Mouse (Mus musculus) cerebellum, postnatal 4 days (tissue): ENCODE results near the gene Olfr1423.
"Not testable (repeated sequence)": the region's sequence is repeated elsewhere in the genome, so short reads cannot be mapped to it uniquely, and the experiment has no call there.

Source experiments
- DNase-seq, 2 experiments: peaks; one replicate each; pipeline ENCODE4 v3.0.0; 2022; ENCODE audit warnings: low spot score in 2 of 2, mixed read lengths in 1 of 2

Gene Olfr1423

DNA sequence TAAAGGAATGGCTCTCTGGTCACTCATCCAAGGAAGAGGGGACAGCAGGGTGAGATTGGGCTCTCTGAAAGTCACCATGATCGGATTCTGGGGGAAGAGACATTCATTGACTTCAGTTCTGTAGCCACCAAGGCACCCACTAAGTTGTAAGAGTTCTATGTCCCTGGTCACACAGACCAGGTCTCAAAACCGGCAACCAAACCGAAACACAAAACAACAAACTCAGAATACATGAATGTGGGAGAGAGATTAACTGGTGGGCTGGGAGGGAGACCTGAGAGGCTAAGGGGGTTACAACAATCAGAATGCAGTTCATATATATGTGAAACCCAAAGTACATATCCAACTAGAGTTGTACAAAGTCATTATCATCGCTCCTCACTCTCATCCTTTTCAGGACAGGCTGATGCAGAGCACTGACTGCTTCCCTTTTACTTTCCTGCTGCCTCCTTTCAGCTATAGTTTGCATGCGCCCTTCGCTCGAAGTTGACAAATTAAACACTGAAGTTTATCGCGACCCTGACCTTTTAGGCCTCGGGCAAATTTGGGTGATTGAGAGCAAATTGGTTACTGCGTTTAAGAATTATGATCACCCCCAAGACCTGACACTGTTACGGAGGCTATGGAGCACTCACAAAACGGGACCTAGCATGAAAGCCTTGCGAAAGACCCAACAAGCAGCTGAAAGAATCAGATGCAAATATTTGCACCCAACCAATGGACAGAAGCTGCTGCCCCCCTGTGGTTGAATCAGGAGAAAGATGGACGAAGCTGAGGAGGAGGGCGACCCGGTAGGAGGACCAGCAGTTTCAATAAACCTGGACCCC, 33.8 kb downstream of the Olfr1423 start:
- DNase-seq, result no peak

DNA sequence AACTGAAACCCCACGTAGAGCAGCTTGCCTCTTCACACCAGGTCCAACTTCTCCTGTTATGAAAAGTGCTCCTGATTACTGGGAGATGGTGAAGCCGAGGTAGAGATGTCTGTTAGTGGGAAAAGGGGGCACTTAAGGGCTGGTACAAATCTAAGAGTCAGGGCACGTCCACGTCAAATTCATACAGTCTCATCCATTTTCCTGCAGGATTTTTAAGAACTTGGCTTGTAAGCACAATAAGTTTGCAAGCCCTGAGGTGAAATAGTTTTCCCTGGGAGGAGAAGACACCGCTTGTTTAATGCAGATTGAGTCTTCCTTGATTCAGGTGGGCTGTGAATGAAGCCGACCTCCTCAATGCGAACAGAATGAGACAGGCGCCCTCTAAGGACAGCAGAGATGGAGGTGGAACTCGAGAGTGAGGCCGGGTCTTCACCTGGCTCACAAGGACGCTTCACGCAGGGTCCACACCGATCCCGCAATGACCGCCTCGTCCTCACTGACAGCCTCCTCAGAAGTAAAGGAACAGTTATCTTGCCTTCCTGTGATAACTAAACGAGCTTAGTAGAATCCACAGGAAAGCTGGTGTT, 34.7 kb downstream of the Olfr1423 start:
- no peak for DNase-seq

DNA sequence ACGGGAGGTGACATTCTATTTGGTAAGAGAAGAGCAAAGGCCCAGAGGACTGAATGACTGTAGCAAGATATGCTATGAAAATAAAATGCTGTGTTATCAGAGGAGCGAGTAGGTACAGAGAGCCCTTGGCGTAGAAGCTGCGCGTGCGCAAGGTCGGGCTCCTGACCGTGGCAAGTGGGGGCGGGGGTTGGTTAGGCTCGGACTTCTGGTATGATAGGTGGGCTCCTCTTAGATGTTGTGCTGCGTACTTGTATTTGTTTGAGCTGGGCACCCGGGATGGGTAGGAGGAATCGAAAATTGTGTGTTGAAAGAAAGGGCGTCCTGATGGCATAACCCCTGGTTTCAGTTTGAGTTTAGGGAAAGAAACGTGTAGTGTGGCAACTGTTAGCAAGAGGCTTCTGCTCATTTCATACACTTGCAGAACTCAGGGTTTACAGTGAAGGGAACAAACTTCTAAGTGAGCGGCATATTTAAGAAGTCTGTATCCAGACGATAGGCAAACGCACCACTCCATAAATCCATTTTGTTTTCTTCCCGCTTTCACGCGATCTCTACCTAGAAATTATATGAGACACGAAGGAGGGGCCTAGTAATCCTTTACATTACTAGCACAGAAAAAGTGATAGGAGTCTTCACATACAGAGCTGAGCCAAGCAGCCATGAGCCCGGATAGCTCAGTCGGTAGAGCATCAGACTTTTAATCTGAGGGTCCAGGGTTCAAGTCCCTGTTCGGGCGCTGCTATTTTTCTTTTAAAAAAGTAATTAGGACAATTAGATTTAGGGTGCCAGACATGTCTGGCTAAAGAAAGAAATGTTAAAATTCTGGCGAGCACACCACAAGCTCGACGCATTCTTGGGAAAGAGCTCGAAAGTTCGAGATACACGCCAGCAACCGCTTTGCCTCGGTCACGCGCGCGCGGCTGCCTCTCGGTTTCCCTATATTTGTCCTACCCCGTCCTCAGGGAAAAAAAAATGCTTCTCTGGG, 35.4 kb downstream of the Olfr1423 start:
- peak; percentile 83 to 87 for DNase-seq

DNA sequence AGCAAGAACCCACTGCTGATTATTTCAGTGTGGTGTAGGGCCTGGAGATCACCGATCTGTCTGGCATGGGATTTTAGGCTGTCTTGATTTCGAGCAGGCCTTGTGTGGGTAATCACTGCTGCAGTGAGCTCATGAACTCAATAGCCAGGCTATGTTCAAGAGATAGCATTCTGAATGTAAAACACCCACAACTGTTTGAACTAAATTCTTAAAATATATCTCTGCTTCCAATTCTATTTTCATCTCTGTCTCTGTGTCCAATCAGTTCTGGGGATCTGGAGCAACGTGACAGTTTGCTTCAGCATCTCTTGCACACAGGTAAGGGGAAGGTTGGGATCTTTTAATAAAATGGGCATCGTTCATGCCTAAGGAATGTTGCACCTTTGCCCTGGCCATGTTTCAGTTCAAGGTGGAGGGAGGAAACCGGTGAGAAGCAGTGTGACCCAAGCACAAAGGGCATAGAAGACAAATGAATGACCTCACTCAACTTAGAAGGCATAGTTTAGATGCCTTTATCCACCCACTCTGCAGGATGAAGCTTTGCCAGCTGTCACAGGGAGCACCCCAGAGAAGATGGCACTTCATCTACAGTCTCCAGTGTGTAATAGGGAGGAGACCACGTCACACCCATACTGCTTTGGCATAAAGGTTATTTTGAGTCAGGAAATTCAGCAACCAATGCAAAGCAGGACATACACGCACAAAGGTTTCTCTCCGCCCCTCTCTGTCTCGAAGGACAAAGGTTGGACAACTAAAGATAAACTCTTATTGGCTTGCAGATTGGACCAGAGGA, 36.7 kb downstream of the Olfr1423 start:
- DNase-seq, result no peak

DNA sequence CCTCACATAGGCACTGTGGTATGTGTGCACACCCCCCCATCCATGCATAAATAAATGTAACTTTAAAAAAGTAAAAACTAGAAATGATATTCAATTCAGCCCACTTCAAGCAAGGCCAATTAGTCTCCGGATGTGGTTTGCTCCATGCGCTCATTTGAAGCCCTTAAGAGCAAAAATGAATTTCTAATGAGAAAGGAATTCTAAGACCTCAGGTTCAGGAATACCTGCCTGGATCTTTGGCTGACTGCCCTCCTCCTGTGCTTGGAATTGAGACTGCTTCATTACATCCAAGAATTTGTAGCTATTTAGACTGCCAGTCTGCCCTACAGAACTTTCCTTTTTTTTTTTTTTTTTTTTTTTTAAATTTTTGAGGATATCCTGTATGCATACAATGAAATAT, 37.5 kb downstream of the Olfr1423 start:
- no peak for DNase-seq

DNA sequence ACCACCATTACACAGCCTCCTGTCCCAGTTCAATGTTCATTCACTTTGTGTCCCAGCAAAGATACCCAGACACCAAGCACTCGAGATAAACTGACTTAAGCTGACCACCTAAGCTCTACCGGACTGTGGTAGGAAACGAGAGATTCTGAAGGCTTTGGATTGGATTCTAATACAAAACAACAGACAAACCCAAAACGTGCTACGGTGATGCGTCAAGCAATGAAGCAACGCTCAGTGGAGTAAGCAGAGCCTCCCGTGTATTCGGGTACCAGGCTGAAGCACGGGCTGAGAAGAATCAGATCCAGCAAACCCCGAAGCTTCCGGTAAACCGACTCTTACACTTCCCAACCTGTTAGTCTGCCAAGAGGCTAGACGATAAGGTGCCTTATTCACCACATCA, 38.3 kb downstream of the Olfr1423 start:
- DNase-seq, result no peak

DNA sequence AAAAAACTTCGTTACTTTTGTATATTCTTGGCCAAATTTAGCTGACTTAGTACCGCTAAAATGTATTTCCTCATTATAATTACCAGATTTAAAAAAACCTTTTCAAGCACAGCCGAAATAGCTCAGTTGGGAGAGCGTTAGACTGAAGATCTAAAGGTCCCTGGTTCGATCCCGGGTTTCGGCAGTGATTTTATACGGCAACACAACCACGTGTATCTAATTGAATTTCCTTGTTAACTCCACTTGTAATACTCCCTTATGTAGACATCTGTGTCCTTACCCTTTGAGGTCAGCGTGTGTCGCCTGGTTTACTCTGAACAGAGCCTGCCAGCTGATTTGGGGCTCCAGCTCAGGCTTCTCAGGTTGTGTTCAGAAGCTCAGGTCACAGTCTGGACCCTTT, 39.0 kb downstream of the Olfr1423 start:
- peak in 1 of 2 experiments; percentile 57 for DNase-seq

DNA sequence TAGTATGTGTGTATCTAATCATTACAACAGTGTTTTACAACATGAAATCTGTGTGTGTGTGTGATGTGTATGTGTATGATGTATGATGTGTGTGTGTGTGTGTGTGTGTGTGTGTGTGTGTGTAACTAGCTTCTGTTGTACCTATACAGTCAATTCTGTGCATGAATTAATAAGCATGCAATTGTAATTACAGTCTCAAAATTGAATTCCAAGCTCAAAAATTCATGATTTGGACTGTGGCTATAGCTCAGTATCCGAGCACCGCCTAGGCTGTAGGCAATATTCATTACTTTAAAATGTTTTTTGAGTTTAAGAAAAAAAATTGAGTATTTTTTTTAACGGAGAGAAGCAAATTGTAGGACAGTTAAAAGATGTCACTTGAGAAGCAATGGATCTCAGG, 39.4 kb downstream of the Olfr1423 start:
- DNase-seq, result no peak

DNA sequence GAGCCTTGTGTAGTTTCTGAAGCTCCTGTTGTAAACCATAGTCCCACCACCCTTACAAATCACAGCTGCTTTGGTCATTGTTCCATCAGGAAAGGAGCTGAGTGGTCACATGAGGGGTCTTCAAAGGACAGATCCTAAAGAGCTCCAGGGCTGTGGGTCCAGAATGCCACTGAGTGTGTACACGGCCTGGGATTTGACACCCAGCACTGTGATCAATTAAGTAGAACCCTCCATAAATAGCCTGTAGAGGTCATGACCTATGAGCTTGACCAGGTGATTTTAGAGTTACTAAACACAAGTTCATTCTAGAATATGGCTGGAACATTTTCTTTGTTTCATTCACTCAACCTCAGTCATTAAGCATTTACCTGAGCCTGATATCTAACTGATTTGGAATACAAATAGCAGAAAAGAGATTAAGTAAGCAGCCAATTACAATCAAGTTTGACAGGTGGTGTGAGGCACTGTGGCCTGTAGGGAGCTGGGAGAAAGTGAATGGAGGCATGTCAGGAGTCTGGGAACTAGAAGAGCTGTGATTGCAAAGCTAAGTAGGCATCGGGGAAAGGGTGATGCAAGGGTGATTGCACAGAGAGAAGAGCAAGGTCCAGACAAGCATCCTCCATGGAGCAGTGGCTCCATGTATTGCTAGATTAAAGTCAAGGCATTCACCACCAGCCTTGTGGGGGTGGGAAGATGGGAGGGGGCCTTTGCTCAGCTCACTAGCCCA, 45.2 kb downstream of the Olfr1423 start:
- no peak for DNase-seq

DNA sequence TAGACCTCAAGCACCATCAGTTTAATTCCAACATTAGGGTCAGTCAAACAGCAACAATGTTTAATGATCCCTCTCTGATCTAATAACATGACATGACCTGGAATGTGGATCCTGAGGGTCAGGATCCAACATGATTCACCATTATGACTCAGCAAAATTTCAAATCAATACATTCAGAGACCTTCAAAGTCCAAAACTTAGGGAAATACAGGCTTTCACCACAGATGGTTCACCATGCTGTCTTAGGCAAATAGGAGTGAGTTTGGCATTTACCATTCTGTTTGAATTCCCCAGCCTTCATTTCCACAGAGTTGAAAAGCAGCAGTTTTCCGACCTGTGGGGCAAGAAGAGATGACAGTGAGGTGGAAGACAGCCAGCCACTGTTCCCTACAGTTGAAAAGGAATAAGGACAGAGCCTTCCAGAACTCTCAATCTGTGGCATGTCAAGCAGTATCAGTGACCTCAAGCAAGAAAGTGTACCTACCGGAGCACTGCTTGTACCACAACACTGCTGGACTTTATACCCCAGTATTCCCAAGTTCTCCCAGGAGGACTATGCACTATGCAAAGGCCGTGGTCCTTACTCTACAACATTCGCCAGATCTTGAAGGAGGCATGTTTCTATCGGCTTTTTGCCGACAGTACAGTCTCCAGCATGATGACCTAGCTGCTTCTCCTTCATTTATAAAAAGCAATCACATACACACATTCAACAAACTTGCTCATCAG, 46.2 kb downstream of the Olfr1423 start:
- DNase-seq, result no peak

DNA sequence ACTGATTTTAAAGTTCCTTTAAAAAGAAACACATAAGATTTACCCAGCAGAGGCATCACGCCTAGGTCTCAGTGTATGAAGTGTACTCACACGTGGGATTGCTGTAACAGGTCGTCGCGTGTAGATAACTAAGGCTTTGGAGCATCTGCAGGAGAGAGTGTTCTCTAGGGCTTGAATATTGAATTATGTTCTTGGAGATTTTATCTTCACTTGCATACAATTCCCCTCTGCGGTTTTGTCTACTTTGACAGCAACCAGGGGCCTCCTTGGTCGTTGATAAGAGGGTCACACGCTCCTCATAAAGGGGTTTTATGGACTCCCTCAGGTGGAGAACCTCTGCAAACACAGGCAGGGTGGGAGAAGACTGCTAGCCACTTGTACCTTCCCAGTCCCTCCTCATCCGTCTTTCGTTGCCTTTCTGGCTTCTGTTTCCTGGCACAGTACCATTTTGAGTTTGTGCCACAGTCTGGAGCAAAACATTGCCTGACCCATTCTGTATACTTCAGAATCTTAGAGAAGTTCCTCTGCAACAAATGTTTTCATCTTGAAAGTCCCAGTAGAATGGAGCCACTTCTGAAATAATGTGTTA, 48.6 kb downstream of the Olfr1423 start:
- DNase-seq, result no peak

DNA sequence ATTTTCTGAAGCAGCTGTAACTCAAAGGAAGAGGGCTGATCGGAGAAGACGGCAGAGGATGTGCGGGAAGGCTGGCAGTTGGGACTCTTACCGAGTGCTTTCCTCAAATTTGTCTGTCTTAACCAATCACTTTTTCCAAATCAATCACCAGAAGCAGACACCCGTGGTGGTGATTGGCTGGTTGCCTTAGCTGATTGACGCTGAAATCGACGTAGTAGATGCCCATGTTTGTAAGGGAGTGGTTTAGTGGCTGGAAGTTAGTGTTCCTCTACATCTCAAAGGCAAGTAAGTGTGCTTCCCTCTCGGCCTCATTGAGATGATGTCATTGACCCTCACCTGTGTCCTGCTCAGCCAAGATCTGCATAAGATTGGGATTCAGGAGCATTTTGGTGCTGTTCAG, 49.1 kb downstream of the Olfr1423 start:
- no peak for DNase-seq

DNA sequence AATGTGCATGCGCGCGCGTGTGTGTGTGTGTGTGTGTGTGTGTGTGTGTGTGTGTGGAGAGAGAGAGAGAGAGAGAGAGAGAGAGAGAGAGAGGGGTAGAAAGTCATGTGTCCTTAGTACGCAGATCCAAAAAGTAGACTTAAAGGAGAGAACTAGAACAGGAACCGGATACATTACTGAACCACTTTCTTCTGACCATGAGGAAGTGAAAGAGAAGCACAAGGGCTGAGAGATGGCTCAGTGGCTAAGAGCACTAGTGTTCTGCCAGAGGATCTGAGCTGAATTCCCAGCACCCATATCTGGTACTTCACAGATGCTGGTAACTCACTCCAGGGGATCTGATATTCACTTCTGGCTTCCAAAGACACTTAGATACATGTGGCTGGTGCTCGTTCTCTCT, 51.8 kb downstream of the Olfr1423 start:
- no peak for DNase-seq

DNA sequence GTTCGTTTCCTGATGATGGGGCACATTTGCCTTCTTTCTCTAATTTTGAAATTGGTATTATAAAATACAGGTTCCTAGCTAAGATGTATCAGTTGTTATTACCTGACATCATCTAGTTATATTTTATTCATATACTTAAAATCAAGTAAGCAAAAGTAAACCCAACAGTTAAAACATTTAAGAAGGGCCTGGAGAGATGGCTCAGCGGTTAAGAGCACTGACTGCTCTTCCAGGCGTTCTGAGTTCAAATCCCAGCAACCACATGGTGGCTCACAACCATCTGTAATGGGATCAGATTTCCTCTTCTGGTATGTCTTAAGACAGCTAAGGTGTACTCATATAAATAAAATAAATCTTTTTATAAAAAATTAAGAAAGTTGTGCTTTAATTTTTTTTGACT, 53.3 kb downstream of the Olfr1423 start:
- DNase-seq, result no peak

DNA sequence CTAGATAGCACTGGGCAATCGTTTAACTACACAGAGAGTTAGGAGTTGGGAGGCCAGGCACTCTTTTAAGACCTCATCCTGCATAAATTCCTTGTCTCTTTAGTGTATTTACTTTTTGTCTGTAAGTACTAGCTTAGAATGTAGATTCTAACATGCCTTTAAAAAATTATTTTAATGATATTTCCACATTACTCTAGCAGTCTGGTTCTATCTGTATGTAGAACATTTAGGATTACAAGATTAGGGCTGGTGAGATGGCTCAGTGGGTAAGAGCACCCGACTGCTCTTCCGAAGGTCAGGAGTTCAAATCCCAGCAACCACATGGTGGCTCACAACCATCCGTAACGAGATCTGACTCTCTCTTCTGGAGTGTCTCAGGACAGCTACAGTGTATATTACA, 56.5 kb downstream of the Olfr1423 start:
- not testable (repeated sequence) for DNase-seq
